Mouse (Mus musculus) heart, embryonic 13.5 days (tissue): ENCODE data around the gene Grhl3. TPM values are rescaled to one million over a fixed set of nuclear protein-coding genes. Genes with fewer than 3 reads are reported as not detected.

ENCODE experiments used
- ATAC-seq: fragments of 200-750 bp; cut with Nextera tagmentation; 2 replicates; pipeline ENCODE4 v1.8.0; 2017; ENCODE audit warnings: moderate TSS enrichment; ENCODE audit not compliant: insufficient number of reproducible peaks, low FRiP score, low TSS enrichment; ENCODE audit errors: extremely low read depth
- H3K27ac ChIP-seq: fragments of 300-500 bp; sonication (generic); replicated peaks from 2 replicates; pipeline ENCODE4 v1.5.1; 2015; ENCODE audit warnings: moderate library complexity, mild to moderate bottlenecking, inconsistent platforms
- H3K27me3 ChIP-seq: fragments of 300-500 bp; sonication (generic); replicated peaks from 2 replicates; pipeline ENCODE4 v1.6.1; 2015; ENCODE audit warnings: mild to moderate bottlenecking, inconsistent platforms
- H3K36me3 ChIP-seq: fragments of 300-500 bp; sonication (generic); 2 replicates; pipeline ENCODE4 v1.6.1; 2015; ENCODE audit warnings: mild to moderate bottlenecking, inconsistent platforms
- H3K4me1 ChIP-seq: fragments of 300-500 bp; sonication (generic); 2 replicates; pipeline ENCODE4 v1.6.1; 2015; ENCODE audit warnings: inconsistent platforms
- H3K4me2 ChIP-seq: fragments of 300-500 bp; sonication (generic); 2 replicates; pipeline ENCODE4 v1.6.1; 2015; ENCODE audit warnings: inconsistent platforms, mild to moderate bottlenecking, moderate library complexity
- H3K4me3 ChIP-seq: fragments of 300-500 bp; sonication (generic); 2 replicates; pipeline ENCODE4 v1.5.1; 2015; ENCODE audit warnings: moderate library complexity, mild to moderate bottlenecking, inconsistent platforms
- H3K9ac ChIP-seq: fragments of 300-500 bp; sonication (generic); 2 replicates; pipeline ENCODE4 v1.6.1; 2015; ENCODE audit warnings: inconsistent platforms, mild to moderate bottlenecking, moderate library complexity
- H3K9me3 ChIP-seq: fragments of 300-500 bp; sonication (generic); 2 replicates; pipeline ENCODE4 v1.6.1; 2016; ENCODE audit warnings: inconsistent platforms
- WGBS: fragments of 180-500 bp; shearing (Covaris S2); methylation state at CpG from one replicate; pipeline ENCODE4 v1.1.7; 2015; ENCODE audit warnings: mixed read lengths; 5-methylcytosine and 5-hydroxymethylcytosine counted together
- polyA plus RNA-seq: library from polyadenylated mRNA; unstranded; fragments of >200 nt; fragmentation: Nextera tagmentation; extraction: Ambion mirVana; gene quantifications from 2 replicates; pipeline ENCODE4 v1.2.1, GENCODE M21; 2015

Grhl3 gene
- polyA plus RNA-seq, 1 experiment from 2014 or later: 4.8 TPM

DNA sequence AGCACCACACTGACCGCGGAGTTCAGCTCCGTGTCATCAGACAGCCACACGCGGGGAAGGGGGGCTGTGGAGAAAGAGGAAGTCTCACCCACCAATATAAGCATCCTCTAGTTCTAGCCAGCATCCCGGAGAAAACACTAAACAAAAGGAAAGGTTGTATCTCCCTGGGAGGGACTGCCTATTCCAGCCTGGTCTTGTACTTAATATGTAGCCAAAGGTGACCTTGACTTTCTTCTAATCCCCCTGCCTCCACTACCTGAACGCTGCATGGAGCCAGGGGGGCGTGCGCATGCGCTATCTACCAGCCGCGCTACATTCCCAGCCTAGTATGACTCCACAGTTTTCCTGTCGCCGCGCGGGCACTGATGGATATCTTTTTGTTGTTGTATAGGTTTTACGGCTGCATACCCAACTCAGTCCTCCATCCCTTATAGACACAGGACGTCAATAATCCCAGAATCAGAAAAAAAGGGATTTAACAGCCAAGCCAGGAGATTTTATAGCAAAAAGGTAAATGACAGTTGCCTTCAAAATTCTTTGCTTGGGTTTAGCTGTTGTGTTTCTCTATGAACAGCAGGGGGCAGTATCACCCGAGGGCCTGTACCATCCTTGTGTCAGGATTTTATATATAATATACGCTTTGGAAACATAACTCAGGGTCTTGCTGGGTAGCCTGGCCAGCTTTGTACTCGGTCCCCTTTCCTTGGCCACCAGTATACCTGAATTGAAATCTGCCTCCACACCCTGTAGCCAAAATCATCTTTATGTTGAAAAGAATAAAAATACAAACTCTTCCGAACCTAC lies 65.7 kb downstream of the Grhl3 start:
- Histone ChIP-seq H3K4me3 (peak overlapping the region; percentile 38), H3K4me1 (peaks cover 15% of the 10 kb centered on the region), H3K9me3 (no peaks in the 10 kb centered on the region), H3K27me3 (peaks cover 21% of the 10 kb centered on the region), H3K4me2 (peak overlapping the region; percentile 72), H3K27ac (no peak overlapping the region), H3K36me3 (no peaks in the 10 kb centered on the region), H3K9ac (peak overlapping the region; percentile 58)
- 14% methylated on average over 22 of the region's 22 CpGs for WGBS
- no peak for ATAC-seq

DNA sequence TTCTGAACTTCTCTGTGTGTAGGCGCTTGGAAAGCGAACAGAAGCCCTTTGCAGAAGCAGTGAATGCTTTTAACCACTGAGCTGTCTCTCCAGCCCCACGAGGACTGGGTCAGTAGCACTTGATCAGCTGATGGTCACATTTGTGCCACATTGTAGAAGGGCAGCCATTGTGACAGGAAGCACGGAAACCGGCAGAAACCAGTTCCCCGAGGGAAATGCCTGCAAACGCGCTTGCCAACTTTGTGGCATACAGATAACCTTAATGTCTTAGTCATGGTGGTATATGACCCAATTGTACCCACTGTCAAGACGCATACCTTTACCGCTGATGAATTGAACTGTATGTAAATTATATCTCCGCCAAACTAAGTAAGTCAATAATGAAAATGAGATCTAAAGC lies 67.6 kb downstream of the Grhl3 start:
- no peaks in the 10 kb centered on the region for H3K36me3 ChIP-seq
- no peak overlapping the region for H3K4me2 ChIP-seq
- H3K4me3 ChIP-seq: no peak overlapping the region
- ATAC-seq: no peak
- no peak overlapping the region for H3K9ac ChIP-seq
- peaks cover 10% of the 10 kb centered on the region; the same call in 1 of the 2 replicates for H3K27me3 ChIP-seq
- peaks cover 1% of the 10 kb centered on the region; the same call in 1 of the 2 replicates for H3K9me3 ChIP-seq
- H3K27ac ChIP-seq: no peak overlapping the region
- H3K4me1 ChIP-seq: peaks cover 15% of the 10 kb centered on the region
- WGBS: 71% methylated on average over 11 of the region's 11 CpGs

- no peaks in the 10 kb centered on the region for H3K36me3 ChIP-seq
- H3K4me2 ChIP-seq: no peak overlapping the region
- H3K4me3 ChIP-seq: no peak overlapping the region
- H3K4me1 ChIP-seq: peaks cover 6% of the 10 kb centered on the region; the same call in 1 of the 2 replicates
- no peak overlapping the region for H3K27ac ChIP-seq
- 43% methylated on average over 4 of the region's 4 CpGs for WGBS
- H3K9me3 ChIP-seq: peaks cover 8% of the 10 kb centered on the region; the same call in 1 of the 2 replicates
- H3K9ac ChIP-seq: no peak overlapping the region
- no peak for ATAC-seq
- no peaks in the 10 kb centered on the region for H3K27me3 ChIP-seq
Observed at GRCm38 (mm10) chr4:135501587-135501986, 71.8 kb downstream of the Grhl3 start.

- H3K27ac ChIP-seq: no peak overlapping the region
- no peak for ATAC-seq
- no peaks in the 10 kb centered on the region for H3K36me3 ChIP-seq
- WGBS: 70% methylated on average over 3 of the region's 3 CpGs
- H3K27me3 ChIP-seq: no peaks in the 10 kb centered on the region
- H3K4me2 ChIP-seq: no peak overlapping the region
- H3K4me1 ChIP-seq: peaks cover 13% of the 10 kb centered on the region; the same call in 1 of the 2 replicates
- peaks cover 8% of the 10 kb centered on the region; the same call in 1 of the 2 replicates for H3K9me3 ChIP-seq
- no peak overlapping the region for H3K9ac ChIP-seq
- no peak overlapping the region for H3K4me3 ChIP-seq
Observed at GRCm38 (mm10) chr4:135499831-135500230, 73.6 kb downstream of the Grhl3 start.

- WGBS: 66% methylated on average over 6 of the region's 6 CpGs
- no peak overlapping the region for H3K27ac ChIP-seq
Observed at GRCm38 (mm10) chr4:135498136-135498535, 75.3 kb downstream of the Grhl3 start.

GRCm38 (mm10) chr4:135495810-135496209 lies 77.6 kb downstream of the Grhl3 start:
- Histone ChIP-seq H3K9me3 (peaks cover 7% of the 10 kb centered on the region; the same call in 1 of the 2 replicates), H3K36me3 (0 out of 2 replicates have a peak, but pooled peaks cover under 1% of the 10 kb centered on the region), H3K4me2 (peak overlapping the region; percentile 90), H3K27ac (no peak overlapping the region), H3K27me3 (peaks cover 3% of the 10 kb centered on the region; the same call in 1 of the 2 replicates), H3K9ac (no peak overlapping the region), H3K4me1 (peaks cover 18% of the 10 kb centered on the region), H3K4me3 (peak overlapping the region; percentile 90; the same call in 1 of the 2 replicates)
- ATAC-seq: no peak
- WGBS: 23% methylated on average over 18 of the region's 18 CpGs

More at GRCm38 (mm10) chr4:135498136-135498535, 75.3 kb downstream of the Grhl3 start:
- Histone ChIP-seq H3K4me1 (peaks cover 15% of the 10 kb centered on the region), H3K4me2 (no peak overlapping the region), H3K9ac (no peak overlapping the region), H3K36me3 (no peaks in the 10 kb centered on the region), H3K4me3 (no peak overlapping the region), H3K27me3 (no peaks in the 10 kb centered on the region), H3K9me3 (peaks cover 8% of the 10 kb centered on the region; the same call in 1 of the 2 replicates)
- ATAC-seq: no peak

DNA sequence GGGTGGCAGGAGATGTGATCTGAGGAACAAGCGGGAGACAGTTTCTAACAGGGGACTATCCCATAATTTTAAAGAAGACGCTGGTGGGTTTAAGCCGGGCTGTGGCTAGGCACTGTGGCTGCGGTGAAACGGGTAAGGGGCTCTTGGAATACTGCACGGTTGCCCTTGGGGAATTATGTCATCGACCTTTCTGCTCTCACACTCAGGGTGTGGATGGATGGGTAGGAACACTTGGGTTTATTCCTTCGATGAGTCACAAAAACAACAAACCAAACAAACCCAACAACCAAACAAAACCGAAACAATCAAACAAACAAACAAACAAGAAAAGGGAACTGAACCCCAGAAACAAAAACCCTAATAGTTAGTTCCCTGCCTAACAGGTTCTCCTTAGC lies 78.0 kb downstream of the Grhl3 start:
- ATAC-seq: no peak
- Histone ChIP-seq H3K4me2 (peak overlapping the region; percentile 90), H3K27me3 (peaks cover 3% of the 10 kb centered on the region; the same call in 1 of the 2 replicates), H3K36me3 (peaks cover 4% of the 10 kb centered on the region), H3K9me3 (peaks cover 3% of the 10 kb centered on the region; the same call in 1 of the 2 replicates), H3K4me3 (peak overlapping the region; percentile 90), H3K27ac (no peak overlapping the region), H3K9ac (peak overlapping the region; percentile 83; the same call in 1 of the 2 replicates), H3K4me1 (peaks cover 20% of the 10 kb centered on the region)
- 16% methylated on average over 9 of the region's 9 CpGs for WGBS

GRCm38 (mm10) chr4:135494521-135495396 lies 78.7 kb downstream of the Grhl3 start, which contains the start of the genes Stpg1 and Nipal3:
Gene Stpg1, plus strand, starts transcription at chr4:135494790.
Gene Nipal3, minus strand, starts transcription at chr4:135495038.
- H3K27ac ChIP-seq: peak within 1 kb of the TSS; percentile 46; the same call in 1 of the 2 replicates
- under 1% methylated on average over 52 of the region's 53 CpGs for WGBS
- ATAC-seq: peak; percentile 94
- H3K9ac ChIP-seq: peak within 1 kb of the TSS; percentile 83
- peak within 1 kb of the TSS; percentile 90 for H3K4me3 ChIP-seq
- peaks cover 20% of the 10 kb centered on the region for H3K4me1 ChIP-seq
- peak within 1 kb of the TSS; percentile 90 for H3K4me2 ChIP-seq
- H3K27me3 ChIP-seq: peaks cover 3% of the 10 kb centered on the region; the same call in 1 of the 2 replicates
- no peaks in the 10 kb centered on the region for H3K9me3 ChIP-seq
- H3K36me3 ChIP-seq: peaks cover 11% of the 10 kb centered on the region

DNA sequence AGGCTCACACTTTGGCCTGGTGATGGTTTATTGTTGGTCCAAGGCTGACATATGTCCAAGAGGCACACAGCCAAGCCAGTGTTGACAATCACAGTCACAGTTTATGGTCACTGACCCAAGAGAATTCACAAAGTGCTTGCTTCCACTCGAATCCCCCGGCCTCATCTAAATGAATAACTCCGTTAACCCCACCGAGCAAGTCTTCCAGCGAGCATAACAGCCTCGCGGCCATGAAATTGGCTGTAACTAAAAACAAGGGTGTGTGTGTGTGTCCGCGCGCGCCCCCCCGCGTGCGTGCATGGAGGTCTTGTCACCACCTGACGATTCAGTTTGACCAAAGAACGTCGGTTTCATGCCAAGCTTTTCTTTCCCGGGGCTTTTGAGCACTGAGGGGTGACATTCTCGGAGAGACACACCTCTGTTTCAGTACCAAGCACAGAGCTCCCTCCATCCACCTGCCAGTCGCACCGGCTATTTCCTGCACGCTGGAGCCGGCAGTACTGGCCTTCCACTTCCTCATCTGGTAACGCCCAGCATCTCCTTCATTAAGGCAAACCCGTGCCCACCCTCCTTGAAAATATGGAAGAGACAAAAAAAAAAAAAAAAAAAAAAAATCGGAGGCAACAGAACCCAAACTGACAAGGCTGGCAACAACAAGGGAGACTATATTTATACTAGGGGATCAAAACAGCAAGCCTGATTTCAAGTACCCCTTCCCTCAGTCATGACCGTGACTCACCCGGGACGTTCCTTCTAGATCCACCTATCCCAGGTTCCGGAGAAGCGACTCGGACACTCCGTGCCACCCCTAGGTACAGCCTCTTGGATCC lies 79.5 kb downstream of the Grhl3 start:
- peaks cover 3% of the 10 kb centered on the region; the same call in 1 of the 2 replicates for H3K27me3 ChIP-seq
- H3K4me3 ChIP-seq: peak overlapping the region; percentile 90
- H3K9me3 ChIP-seq: no peaks in the 10 kb centered on the region; the same call in 1 of the 2 replicates
- no peak for ATAC-seq
- H3K36me3 ChIP-seq: peaks cover 19% of the 10 kb centered on the region
- 2% methylated on average over 33 of the region's 33 CpGs for WGBS
- peak overlapping the region; percentile 90 for H3K4me2 ChIP-seq
- peaks cover 20% of the 10 kb centered on the region for H3K4me1 ChIP-seq
- H3K27ac ChIP-seq: peak overlapping the region; percentile 46; the same call in 1 of the 2 replicates
- peak overlapping the region; percentile 78 for H3K9ac ChIP-seq

GRCm38 (mm10) chr4:135493271-135493670 lies 80.2 kb downstream of the Grhl3 start:
- Histone ChIP-seq H3K27ac (0 out of 2 replicates have a peak overlapping the region, but pooled peaks have one; percentile 46), H3K4me2 (peak overlapping the region; percentile 90)

More at GRCm38 (mm10) chr4:135493271-135493670, 80.2 kb downstream of the Grhl3 start:
- H3K9me3 ChIP-seq: no peaks in the 10 kb centered on the region; the same call in 1 of the 2 replicates
- H3K9ac ChIP-seq: peak overlapping the region; percentile 78
- peaks cover 20% of the 10 kb centered on the region for H3K4me1 ChIP-seq
- no peak for ATAC-seq
- H3K36me3 ChIP-seq: peaks cover 26% of the 10 kb centered on the region
- peak overlapping the region; percentile 90 for H3K4me3 ChIP-seq
- peaks cover 3% of the 10 kb centered on the region; the same call in 1 of the 2 replicates for H3K27me3 ChIP-seq
- WGBS: 57% methylated on average over 4 of the region's 4 CpGs
